Mouse (Mus musculus) large intestine, adult 2 months (tissue): ENCODE measurements at regions not wholly inside any gene's neighbourhood (a gene's known extent, or its start where the extent isn't known, plus 50 kb on each side); places are given as distances from the start of the nearest gene placed in this dataset.
"Not testable (repeated sequence)": the region's sequence is repeated elsewhere in the genome, so short reads cannot be mapped to it uniquely, and the experiment has no call there.

Source experiments
- DNase-seq: peaks from one replicate; pipeline ENCODE4 v3.0.0-alpha.2; 2012; ENCODE audit warnings: low read depth, low spot score
- WGBS: fragments of 180-500 bp; shearing (Covaris S2); methylation state at CpG from one replicate; pipeline ENCODE4 v1.1.7; 2018; 5-methylcytosine and 5-hydroxymethylcytosine counted together

DNA sequence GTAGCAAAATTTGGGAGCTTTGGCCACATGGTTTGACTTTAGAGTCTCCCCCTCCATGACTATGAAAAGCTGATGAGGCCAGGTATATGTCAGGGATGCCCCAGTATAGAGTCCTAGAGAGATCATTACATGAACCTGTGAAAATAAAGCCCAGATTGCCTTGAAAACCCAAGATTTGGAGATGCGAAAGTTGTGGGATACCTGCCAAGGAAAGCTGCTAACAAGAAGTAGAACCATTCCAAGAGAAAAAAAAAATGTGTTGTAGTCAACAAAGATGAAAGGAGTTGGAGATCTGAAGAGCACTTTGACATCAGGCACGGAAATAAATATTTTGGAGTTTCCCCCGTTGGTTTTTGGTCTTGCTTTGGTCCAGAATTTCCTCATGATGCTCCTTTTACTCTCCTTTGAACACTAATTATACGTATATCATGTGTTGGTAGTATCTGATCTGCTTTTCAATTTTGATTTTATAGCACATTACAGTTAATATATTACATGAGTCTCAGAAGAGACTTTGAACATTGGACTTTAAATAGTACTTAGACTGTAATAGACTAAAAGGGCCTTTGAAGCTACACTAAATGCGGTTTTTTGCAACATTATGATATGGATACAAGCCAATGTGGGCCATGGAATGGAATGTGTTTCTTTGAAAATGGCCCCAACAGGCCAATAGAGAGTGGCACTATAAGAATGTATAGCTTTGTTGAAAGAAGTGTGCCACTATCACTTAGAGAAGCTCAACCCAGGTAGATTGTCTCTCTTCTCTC lies 461.2 kb downstream of the Jrkl start:
- DNase-seq = peak; percentile 10
- WGBS = 35% methylated on average over 5 of the region's 5 CpGs

DNA sequence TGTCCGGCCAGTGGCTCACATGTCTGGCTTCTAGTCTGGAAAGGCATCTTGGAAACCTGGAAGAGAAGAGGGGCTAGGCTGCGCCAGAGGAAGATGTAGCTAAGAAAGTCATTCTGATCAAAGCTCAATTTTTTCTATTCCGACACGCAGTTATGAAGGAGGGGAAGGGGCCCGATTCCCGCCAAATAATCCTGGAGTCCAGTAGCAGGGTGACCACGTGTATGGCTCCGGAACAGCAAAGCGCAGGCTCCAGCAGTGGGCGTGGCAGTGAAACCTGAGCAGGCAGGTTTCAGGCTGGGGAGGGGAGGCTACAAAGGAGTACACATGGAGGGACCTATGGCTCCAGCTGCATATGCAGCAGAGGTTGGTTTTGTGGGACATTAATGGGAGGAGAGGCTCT lies 491.8 kb downstream of the Jrkl start:
- not testable (repeated sequence) for DNase-seq
- WGBS = 66% methylated on average over 10 of the region's 10 CpGs
